ENCODE assay signal across 25 mouse cellular contexts in the genomic region with DNA sequence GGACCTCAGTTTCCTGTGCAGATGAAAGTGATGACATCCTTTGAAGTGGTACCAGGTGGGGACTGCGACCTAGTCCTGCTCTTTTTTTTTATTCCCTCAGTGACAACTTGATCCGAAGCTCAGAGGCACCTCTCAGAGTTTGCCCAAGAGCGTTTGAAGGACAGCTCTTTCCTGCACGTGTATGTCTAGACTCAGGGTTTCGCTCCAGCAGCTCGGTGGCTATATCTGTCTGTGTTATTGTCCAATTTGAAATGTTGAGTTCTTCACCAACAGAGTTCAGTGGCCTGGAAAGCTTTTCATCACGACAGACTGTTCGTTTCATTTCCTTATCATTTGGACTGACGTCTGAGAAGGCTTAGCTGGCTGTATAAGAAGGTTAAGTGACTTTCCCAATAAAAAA. TPM values are rescaled to one million over a fixed set of nuclear protein-coding genes. Genes with fewer than 3 reads are reported as not detected.
DNase-seq lines count a peak whose midpoint lies in the region; ATAC-seq and TF ChIP-seq lines count a peak whose summit lies in the region.
"Had no signal": no experiment of that assay in that cellular context is flagged by ENCODE, and none has a peak within 500 bp of the region (broad histone marks: within the 10 kb centered on the region; RNA-seq: fewer than 3 reads in every experiment).

No protein-coding gene starts in this region.

- ATAC-seq in heart, embryonic 13.5 days (ENCODE audit: extremely low read depth, insufficient number of reproducible peaks, low FRiP score, low TSS enrichment) = peak; percentile 70; the same call in 1 of the 2 replicates
- ATAC-seq in intestine, postnatal 0 days = peak; percentile 29; the same call in 1 of the 2 replicates
- no peak for ATAC-seq in intestine, embryonic 16.5 days
- ATAC-seq: CD4-positive, CD25-positive, alpha-beta regulatory T cell, adult 4 months; forebrain, embryonic 16.5 days; hindbrain, postnatal 0 days had no signal

- WGBS in heart, embryonic 13.5 days = 17% methylated on average over 9 of the region's 9 CpGs
- WGBS in intestine, postnatal 0 days = 41% methylated on average over 9 of the region's 9 CpGs
- 51% methylated on average over 9 of the region's 9 CpGs for WGBS in intestine, embryonic 16.5 days

- H3K4me3 ChIP-seq in heart, embryonic 13.5 days = no peak overlapping the region
- H3K4me3 ChIP-seq in intestine, postnatal 0 days (ENCODE audit: low read depth, low read length) = no peak overlapping the region
- no peak overlapping the region for H3K4me3 ChIP-seq in intestine, embryonic 16.5 days (ENCODE audit: low read length)
- H3K4me3 ChIP-seq: embryonic facial prominence, embryonic 13.5 days; forebrain, embryonic 12.5 days; hindbrain, embryonic 13.5 days; kidney, embryonic 15.5 days had no signal

- H3K27me3 ChIP-seq in heart, embryonic 13.5 days (replicated peaks) = 0 out of 2 replicates have a peak, but pooled peaks cover 4% of the 10 kb centered on the region
- H3K27me3 ChIP-seq in intestine, postnatal 0 days (replicated peaks; ENCODE audit: control insufficient read depth, insufficient read depth, low read length) = no peaks in the 10 kb centered on the region
- no peaks in the 10 kb centered on the region for H3K27me3 ChIP-seq in intestine, embryonic 16.5 days (replicated peaks; ENCODE audit: control insufficient read depth, insufficient read depth, low read length)
- H3K27me3 ChIP-seq: embryonic facial prominence, embryonic 13.5 days had no signal

- H3K36me3 ChIP-seq in heart, embryonic 13.5 days = no peaks in the 10 kb centered on the region
- H3K36me3 ChIP-seq in intestine, postnatal 0 days (ENCODE audit: control insufficient read depth, insufficient read depth) = no peaks in the 10 kb centered on the region
- H3K36me3 ChIP-seq in intestine, embryonic 16.5 days (ENCODE audit: control insufficient read depth, insufficient read depth, low read length) = no peaks in the 10 kb centered on the region
- H3K36me3 ChIP-seq: embryonic facial prominence, embryonic 13.5 days; forebrain, embryonic 12.5 days; G1E; hindbrain, embryonic 13.5 days; kidney, embryonic 15.5 days had no signal

- H3K9me3 ChIP-seq in heart, embryonic 13.5 days = no peaks in the 10 kb centered on the region
- H3K9me3 ChIP-seq in intestine, postnatal 0 days (ENCODE audit: control insufficient read depth) = no peaks in the 10 kb centered on the region
- H3K9me3 ChIP-seq in intestine, embryonic 16.5 days (ENCODE audit: control insufficient read depth, low read length) = no peaks in the 10 kb centered on the region
- H3K9me3 ChIP-seq: embryonic facial prominence, embryonic 13.5 days; forebrain, embryonic 12.5 days; hindbrain, embryonic 13.5 days; kidney, embryonic 15.5 days had no signal

- H3K4me2 ChIP-seq in heart, embryonic 13.5 days = peak overlapping the region; percentile 30
- H3K4me2 ChIP-seq in intestine, postnatal 0 days (replicated peaks; ENCODE audit: low read depth) = no peak overlapping the region
- no peak overlapping the region for H3K4me2 ChIP-seq in intestine, embryonic 16.5 days (ENCODE audit: low read depth, low read length)
- H3K4me2 ChIP-seq: embryonic facial prominence, embryonic 13.5 days; forebrain, embryonic 12.5 days; hindbrain, embryonic 13.5 days; kidney, embryonic 15.5 days had no signal

- peak overlapping the region; percentile 16; the same call in 1 of the 2 replicates for H3K9ac ChIP-seq in heart, embryonic 13.5 days
- H3K9ac ChIP-seq in intestine, postnatal 0 days (ENCODE audit: low read depth, low read length) = no peak overlapping the region
- H3K9ac ChIP-seq in intestine, embryonic 16.5 days (ENCODE audit: low read depth, low read length) = no peak overlapping the region
- H3K9ac ChIP-seq: embryonic facial prominence, embryonic 13.5 days; forebrain, embryonic 12.5 days; hindbrain, embryonic 13.5 days; kidney, embryonic 15.5 days had no signal

- H3K4me1 ChIP-seq in heart, embryonic 13.5 days = peaks cover 37% of the 10 kb centered on the region
- H3K4me1 ChIP-seq in intestine, postnatal 0 days (replicated peaks; ENCODE audit: control insufficient read depth, insufficient read depth, low read length) = no peaks in the 10 kb centered on the region
- no peaks in the 10 kb centered on the region for H3K4me1 ChIP-seq in intestine, embryonic 16.5 days (ENCODE audit: control insufficient read depth, insufficient read depth, low read length)

- intact Hi-C loops in heart, postnatal 25 days (cut with DNase I) = no loop called here
- intact Hi-C loops in heart, postnatal 10 days (cut with DNase I) = no loop called here

- TF ChIP-seq CTCF in intestine, postnatal 0 days (IDR thresholded peaks at IDR 0.05; ENCODE audit: low read depth) = no peak

- no peak for DNase-seq in heart, postnatal 25 days (ENCODE audit: low spot score)
- DNase-seq in heart, postnatal 10 days = peak; percentile 34
- DNase-seq in gastrocnemius, postnatal 4 days (ENCODE audit: low spot score in 2 of 2) = no peak
- DNase-seq: adrenal gland, adult 8-10 months; adrenal gland, postnatal 36 days; B cell, adult 2 months; cerebellum, adult 11 months; cerebellum, adult 8-10 months; cerebellum, postnatal 25 days; gastrocnemius, postnatal 10 days; kidney, adult 2 months had no signal

- H3K27ac ChIP-seq in heart, embryonic 13.5 days (replicated peaks) = peak overlapping the region; percentile 75
- peak overlapping the region; percentile 66 for H3K27ac ChIP-seq in intestine, postnatal 0 days (ENCODE audit: low read depth, low read length)
- no peak overlapping the region for H3K27ac ChIP-seq in intestine, embryonic 16.5 days (ENCODE audit: low read length)
- H3K27ac ChIP-seq: embryonic facial prominence, embryonic 13.5 days; forebrain, embryonic 12.5 days; hindbrain, embryonic 13.5 days; hindbrain, postnatal 0 days; kidney, embryonic 15.5 days had no signal

RNA-seq across cellular contexts. Expression of gene Ctcfl, which starts 15.4 kb away (rescaled TPM):
- polyA plus RNA-seq in heart, embryonic 13.5 days (2015; fragmentation: Nextera tagmentation; extraction: Ambion mirVana) = 0.70 and 0.84 TPM in 2 replicates
- total RNA-seq in heart, postnatal 25 days (2021) = under 1 TPM; 0.14 to 0.18 TPM
- 0.82 and 1.0 TPM in 2 replicates for polyA plus RNA-seq in intestine, postnatal 0 days (2015; fragmentation: Nextera tagmentation; extraction: Ambion mirVana)
- 0.22 and 0.23 TPM in 2 replicates for polyA plus RNA-seq in intestine, embryonic 16.5 days (2015; fragmentation: Nextera tagmentation; extraction: Ambion mirVana)
- under 1 TPM in 1 of 2 experiments, not detected in 1; 0.10 TPM for total RNA-seq in heart, postnatal 10 days (2021)
- total RNA-seq in gastrocnemius, postnatal 4 days (2021) = under 1 TPM in 1 of 2 experiments, not detected in 1; 0.10 TPM
- total RNA-seq: G1E; gastrocnemius, postnatal 10 days; hematopoietic stem cell, adult 5-6 weeks; hindbrain, postnatal 0 days had no signal
- polyA plus RNA-seq: CD4-positive, CD25-positive, alpha-beta regulatory T cell, adult 4 months; cortical plate, adult 2 months; forebrain, embryonic 16.5 days; frontal cortex, adult 2 months; G1E; hindbrain, postnatal 0 days had no signal

RNA-seq across cellular contexts. Expression of gene Pck1, which starts 18.2 kb away (rescaled TPM):
- 0.05 and 0.08 TPM in 2 replicates for polyA plus RNA-seq in heart, embryonic 13.5 days (2015; fragmentation: Nextera tagmentation; extraction: Ambion mirVana)
- 10 to 100 TPM; 10.1 to 16.0 TPM for total RNA-seq in heart, postnatal 25 days (2021)
- polyA plus RNA-seq in intestine, postnatal 0 days (2015; fragmentation: Nextera tagmentation; extraction: Ambion mirVana) = 249 and 336 TPM in 2 replicates
- polyA plus RNA-seq in intestine, embryonic 16.5 days (2015; fragmentation: Nextera tagmentation; extraction: Ambion mirVana) = 14.0 and 19.7 TPM in 2 replicates
- 10 to 100 TPM; 24.1 to 85.1 TPM for total RNA-seq in heart, postnatal 10 days (2021)
- 10 to 100 TPM; 13.9 to 59.4 TPM for total RNA-seq in gastrocnemius, postnatal 4 days (2021)
- total RNA-seq: hematopoietic stem cell, adult 5-6 weeks had no signal
- polyA plus RNA-seq: CD4-positive, CD25-positive, alpha-beta regulatory T cell, adult 4 months; embryonic facial prominence, embryonic 13.5 days; forebrain, embryonic 12.5 days; forebrain, embryonic 16.5 days; G1E; hindbrain, embryonic 13.5 days; hindbrain, postnatal 0 days had no signal

Comparison
In these comparisons a context has a peak if more than half of its experiments do, and no peak if none do; other contexts are left out.
1. DNase-seq: peak in heart, postnatal 10 days (2 of 2); none in heart, postnatal 25 days (single experiment) and gastrocnemius, postnatal 4 days (0 of 2).